Mouse (Mus musculus) brain, embryonic 14.5 days (tissue): ENCODE data around the gene Mysm1. TPM values are rescaled to one million over a fixed set of nuclear protein-coding genes. Genes with fewer than 3 reads are reported as not detected.
A peak's percentile ranks its signal among the peaks of the same experiment; 100 is the strongest.

Source experiments
- DNase-seq: peaks from one replicate; pipeline ENCODE4 v3.0.0-alpha.2; 2011; ENCODE audit warnings: low read depth
- CTCF ChIP-seq: fragments of 200-500 bp; IDR thresholded peaks from 2 replicates; pipeline ENCODE4 v1.5.1; 2012; ENCODE audit warnings: inconsistent platforms, mild to moderate bottlenecking, moderate library complexity, borderline replicate concordance; ENCODE audit not compliant: insufficient read depth, insufficient read length; ENCODE audit errors: extremely low read depth
- POLR2A ChIP-seq: fragments of 200-500 bp; IDR thresholded peaks from 2 replicates; pipeline ENCODE4 v1.6.1; 2012; ENCODE audit warnings: mild to moderate bottlenecking, inconsistent platforms, borderline replicate concordance; ENCODE audit not compliant: poor library complexity, insufficient read depth, insufficient read length, severe bottlenecking; ENCODE audit errors: extremely low read depth
- polyA plus RNA-seq: library from polyadenylated mRNA; depleted of rRNA; stranded (reverse); fragments of >200 nt; gene quantifications from 2 replicates; pipeline ENCODE4 v1.2.3, GENCODE M21; 2012; rRNA removed

Mysm1 gene
- polyA plus RNA-seq, 1 experiment: 18.6 TPM

GRCm38 (mm10) chr4:95001043-95001775, 22.3 kb upstream of the Mysm1 start:
- DNase-seq: no peak

GRCm38 (mm10) chr4:95000147-95000546, 21.2 kb upstream of the Mysm1 start:
- no peak for DNase-seq
- TF ChIP-seq POLR2A (no peak), CTCF (no peak)

More at GRCm38 (mm10) chr4:95001043-95001775, 22.3 kb upstream of the Mysm1 start:
- TF ChIP-seq POLR2A: no peak
- TF ChIP-seq CTCF: no peak

- no peak for DNase-seq
- no peak for TF ChIP-seq POLR2A
- TF ChIP-seq CTCF: peak; percentile 32; the same call in 1 of the 2 replicates
Measured at GRCm38 (mm10) chr4:94999249-94999648, 20.3 kb upstream of the Mysm1 start.

GRCm38 (mm10) chr4:94995862-94996261, 17.0 kb upstream of the Mysm1 start:
- TF ChIP-seq POLR2A: no peak
- TF ChIP-seq CTCF: no peak
- no peak for DNase-seq

GRCm38 (mm10) chr4:94990204-94990603, 11.3 kb upstream of the Mysm1 start:
- no peak for DNase-seq
- TF ChIP-seq CTCF (no peak), POLR2A (no peak)

- TF ChIP-seq CTCF: no peak
- no peak for TF ChIP-seq POLR2A
- DNase-seq: peak; percentile 68
Measured at GRCm38 (mm10) chr4:94987725-94988124, 8.8 kb upstream of the Mysm1 start.

- TF ChIP-seq POLR2A: no peak
- no peak for TF ChIP-seq CTCF
Measured at GRCm38 (mm10) chr4:94979500-94979915, 608 bp upstream of the Mysm1 start.

GRCm38 (mm10) chr4:94973321-94973720, 5.6 kb downstream of the Mysm1 start:
- no peak for TF ChIP-seq CTCF
- no peak for TF ChIP-seq POLR2A
- DNase-seq: no peak

More at GRCm38 (mm10) chr4:94979500-94979915, 608 bp upstream of the Mysm1 start:
- no peak for DNase-seq

- DNase-seq: no peak
- TF ChIP-seq POLR2A (no peak), CTCF (no peak)
Measured at GRCm38 (mm10) chr4:94952773-94953172, 26.1 kb downstream of the Mysm1 start.

GRCm38 (mm10) chr4:94941221-94941855, 37.6 kb downstream of the Mysm1 start:
- no peak for TF ChIP-seq POLR2A
- no peak for TF ChIP-seq CTCF

GRCm38 (mm10) chr4:94928743-94929142, 50.2 kb downstream of the Mysm1 start, which contains the start of gene Eqtn:
Gene Eqtn, minus strand, starts transcription at chr4:94928843.
- no peak for DNase-seq
- TF ChIP-seq CTCF (no peak), POLR2A (no peak)

More at GRCm38 (mm10) chr4:94941221-94941855, 37.6 kb downstream of the Mysm1 start:
- no peak for DNase-seq

- DNase-seq: no peak
- TF ChIP-seq CTCF (no peak), POLR2A (no peak)
Measured at GRCm38 (mm10) chr4:94901780-94902179, 77.1 kb downstream of the Mysm1 start.

GRCm38 (mm10) chr4:94900744-94901143, 78.2 kb downstream of the Mysm1 start:
- no peak for TF ChIP-seq CTCF
- TF ChIP-seq POLR2A: no peak
- peak; percentile 18 for DNase-seq

Other genes with a start within 250 kb of the Mysm1 start
- gene Tek, start 239.8 kb downstream of the Mysm1 start, polyA plus RNA-seq: 5.4 and 8.7 TPM in 2 replicates
- gene Eqtn, start 50.3 kb downstream of the Mysm1 start, polyA plus RNA-seq: 0.35 and 0.66 TPM in 2 replicates
- 43.3 and 53.1 TPM in 2 replicates for gene Jun, start 73.1 kb upstream of the Mysm1 start, polyA plus RNA-seq